Mouse (Mus musculus): ENCODE data around the gene Tspan11.

DNA sequence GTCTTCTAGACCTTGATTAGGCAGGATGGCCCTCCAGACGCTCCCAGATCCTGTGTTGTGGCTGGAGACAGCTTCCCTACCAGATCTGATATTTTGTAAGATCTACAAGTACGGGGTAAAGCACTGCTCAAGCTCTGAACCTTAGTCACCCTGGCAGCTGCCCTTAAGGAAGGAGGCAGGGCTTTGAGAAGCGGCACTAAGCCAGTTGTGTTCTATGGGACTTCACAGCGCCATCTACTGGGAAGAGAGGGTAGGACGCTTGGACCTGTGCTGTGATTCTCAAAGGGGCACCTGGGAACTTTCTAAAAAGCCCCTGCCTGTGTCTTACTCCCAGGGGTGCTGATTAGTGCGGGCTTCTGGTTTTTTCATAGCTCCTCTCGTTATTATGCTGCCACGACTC lies 33.3 kb downstream of the Tspan11 start:
- TF ChIP-seq CTCF (IDR thresholded peaks at IDR 0.05; ENCODE audit: low read depth) (peak; percentile 86), EP300 (IDR thresholded peaks at IDR 0.05; ENCODE audit: low read depth) (no peak)
